Mouse (Mus musculus): ENCODE data around the gene 1600012H06Rik.

DNA sequence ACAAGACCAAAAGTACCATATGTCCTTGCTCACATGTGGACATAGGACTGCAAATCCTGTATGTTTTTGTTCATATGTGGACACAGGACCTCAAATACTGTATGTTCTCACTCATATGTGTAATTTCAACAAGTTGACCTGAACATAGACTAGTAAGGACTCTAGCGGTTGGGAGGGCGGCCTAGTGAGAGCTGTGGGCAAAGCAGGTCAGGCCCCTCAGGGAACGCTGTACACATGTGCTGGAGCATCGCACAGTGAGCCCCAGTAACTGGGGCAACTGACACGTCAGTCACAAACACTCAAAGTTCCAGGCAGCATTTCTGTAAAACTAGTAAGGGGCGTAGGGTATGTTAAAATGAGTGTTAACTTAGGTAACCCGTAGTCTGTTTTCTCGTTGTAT lies 30.0 kb upstream of the 1600012H06Rik start:
- TF ChIP-seq GATA1 (IDR thresholded peaks at IDR 0.05; ENCODE audit: low read length) = no peak
- no peak for TF ChIP-seq TAL1 (IDR thresholded peaks at IDR 0.05; ENCODE audit: low read length)

All from erythroblast, embryonic 14.5 days (primary cell).